Comparison of ENCODE assay signal across 8 mouse cellular contexts in genomic region chr12:84450351-84450717, GRCm38 (mm10). TPM values are rescaled to one million over a fixed set of nuclear protein-coding genes. Genes with fewer than 3 reads are reported as not detected.
DNase-seq lines count a peak whose midpoint lies in the region; ATAC-seq lines count a peak whose summit lies in the region.

No protein-coding gene starts in this region.

- no peak for DNase-seq in heart, adult 9 months (ENCODE audit: low spot score in 2 of 2)
- peak; percentile 97 for DNase-seq in adipocyte (ENCODE audit: low spot score)
- DNase-seq in forelimb bud, embryonic 11.5 days (ENCODE audit: low read depth, low spot score), result peak; percentile 3
- DNase-seq in kidney, postnatal 25 days, result peak; percentile 68 to 90
- DNase-seq in cerebellum, adult 9-10 months, result no peak
- DNase-seq in cerebellum, adult 9-11 months, result no peak

- H3K4me3 ChIP-seq in heart, embryonic 11.5 days (ENCODE audit: low read depth, low read length), result peak overlapping the region; percentile 87
- peak overlapping the region; percentile 66 for H3K4me3 ChIP-seq in midbrain, embryonic 13.5 days (replicated peaks)

- H3K27ac ChIP-seq in heart, embryonic 11.5 days (ENCODE audit: low read depth, low read length), result peak overlapping the region; percentile 70
- H3K27ac ChIP-seq in midbrain, embryonic 13.5 days, result peak overlapping the region; percentile 32

- peaks cover 9% of the 10 kb centered on the region; the same call in 1 of the 2 replicates for H3K4me1 ChIP-seq in heart, embryonic 11.5 days (ENCODE audit: control insufficient read depth, insufficient read depth, low read length)
- H3K4me1 ChIP-seq in midbrain, embryonic 13.5 days (replicated peaks), result peaks cover 25% of the 10 kb centered on the region

- H3K27me3 ChIP-seq in heart, embryonic 11.5 days (ENCODE audit: control insufficient read depth, insufficient read depth, low read length), result no peaks in the 10 kb centered on the region
- H3K27me3 ChIP-seq in midbrain, embryonic 13.5 days, result peaks cover 7% of the 10 kb centered on the region; the same call in 1 of the 2 replicates

- WGBS in heart, embryonic 11.5 days (ENCODE audit: insufficient replicate concordance), result 0% methylated on average over 6 of the region's 6 CpGs
- 0% methylated on average over 6 of the region's 6 CpGs for whole genome bisulfite sequencing in midbrain, embryonic 13.5 days

- peak overlapping the region; percentile 74 for H3K9ac ChIP-seq in heart, embryonic 11.5 days (ENCODE audit: low read depth, low read length)
- H3K9ac ChIP-seq in midbrain, embryonic 13.5 days (replicated peaks), result peak overlapping the region; percentile 74

- no peaks in the 10 kb centered on the region for H3K36me3 ChIP-seq in heart, embryonic 11.5 days (ENCODE audit: control insufficient read depth, insufficient read depth, low read length)
- H3K36me3 ChIP-seq in midbrain, embryonic 13.5 days, result no peaks in the 10 kb centered on the region

- no peak for ATAC-seq in heart, embryonic 11.5 days (replicated peaks; ENCODE audit: insufficient number of reproducible peaks, low FRiP score, low TSS enrichment)
- ATAC-seq in midbrain, embryonic 13.5 days, result no peak

- no peaks in the 10 kb centered on the region for H3K9me3 ChIP-seq in heart, embryonic 11.5 days (replicated peaks; ENCODE audit: control insufficient read depth, low read length)
- no peaks in the 10 kb centered on the region for H3K9me3 ChIP-seq in midbrain, embryonic 13.5 days

- H3K4me2 ChIP-seq in heart, embryonic 11.5 days, result peak overlapping the region; percentile 90
- peak overlapping the region; percentile 97 for H3K4me2 ChIP-seq in midbrain, embryonic 13.5 days (replicated peaks)

RNA-seq across cellular contexts. Expression of gene Aldh6a1, which starts 0.5 kb away (rescaled TPM):
- polyA plus RNA-seq in heart, embryonic 11.5 days (2014; fragmentation: Nextera tagmentation; extraction: Ambion mirVana), result 38.6 and 41.4 TPM in 2 replicates
- 28.9 and 29.9 TPM in 2 replicates for polyA plus RNA-seq in midbrain, embryonic 13.5 days (2015; fragmentation: Nextera tagmentation; extraction: Ambion mirVana)

RNA-seq across cellular contexts. Expression of gene Lin52, which starts 0.9 kb away (rescaled TPM):
- polyA plus RNA-seq in heart, embryonic 11.5 days (2014; fragmentation: Nextera tagmentation; extraction: Ambion mirVana), result 17.3 and 19.1 TPM in 2 replicates
- 38.6 and 41.3 TPM in 2 replicates for polyA plus RNA-seq in midbrain, embryonic 13.5 days (2015; fragmentation: Nextera tagmentation; extraction: Ambion mirVana)

RNA-seq across cellular contexts. Expression of gene Rnf113a2, which starts 33.3 kb away (rescaled TPM):
- polyA plus RNA-seq in heart, embryonic 11.5 days (2014; fragmentation: Nextera tagmentation; extraction: Ambion mirVana), result 21.6 and 26.1 TPM in 2 replicates
- 27.0 and 27.1 TPM in 2 replicates for polyA plus RNA-seq in midbrain, embryonic 13.5 days (2015; fragmentation: Nextera tagmentation; extraction: Ambion mirVana)

RNA-seq across cellular contexts. Expression of gene Bbof1, which starts 41.5 kb away (rescaled TPM):
- polyA plus RNA-seq in heart, embryonic 11.5 days (2014; fragmentation: Nextera tagmentation; extraction: Ambion mirVana), result 1.1 and 2.5 TPM in 2 replicates
- polyA plus RNA-seq in midbrain, embryonic 13.5 days (2015; fragmentation: Nextera tagmentation; extraction: Ambion mirVana), result 2.5 and 4.5 TPM in 2 replicates

RNA-seq across cellular contexts. Expression of gene Entpd5, which starts 41.5 kb away (rescaled TPM):
- 26.9 and 29.0 TPM in 2 replicates for polyA plus RNA-seq in heart, embryonic 11.5 days (2014; fragmentation: Nextera tagmentation; extraction: Ambion mirVana)
- polyA plus RNA-seq in midbrain, embryonic 13.5 days (2015; fragmentation: Nextera tagmentation; extraction: Ambion mirVana), result 9.9 and 10.2 TPM in 2 replicates

Comparison
In these comparisons a context has a peak if more than half of its experiments do, and no peak if none do; other contexts are left out.
1. DNase-seq: peak in adipocyte (single experiment), forelimb bud, embryonic 11.5 days (single experiment) and kidney, postnatal 25 days (2 of 2); none in heart, adult 9 months (0 of 2), cerebellum, adult 9-10 months (single experiment) and cerebellum, adult 9-11 months (single experiment).